In the genomic region with DNA sequence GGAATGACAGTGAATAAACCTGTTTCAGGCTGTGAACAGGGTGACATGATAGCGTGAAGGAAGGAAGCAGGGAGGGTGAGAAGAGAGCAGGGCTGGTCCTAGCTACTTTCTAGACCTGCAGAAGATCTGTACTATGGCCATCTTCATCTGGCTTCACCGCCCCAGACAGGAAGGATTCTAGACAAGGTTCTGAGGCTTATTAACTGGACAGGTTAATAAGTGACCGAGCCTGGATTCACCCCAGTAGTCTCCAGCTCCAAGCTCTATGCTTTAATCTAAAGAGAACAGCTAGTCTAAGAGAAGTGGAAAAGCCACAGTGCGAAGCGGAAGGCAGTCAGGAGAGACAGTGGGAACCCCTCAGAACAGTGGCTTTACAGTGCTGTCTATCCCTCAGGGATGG, we compare ENCODE assay signal across 21 mouse cellular contexts. TPM values are rescaled to one million over a fixed set of nuclear protein-coding genes. Genes with fewer than 3 reads are reported as not detected.
DNase-seq lines count a peak whose midpoint lies in the region; ATAC-seq lines count a peak whose summit lies in the region.
"Had no signal": no experiment of that assay in that cellular context is flagged by ENCODE, and none has a peak within 500 bp of the region (broad histone marks: within the 10 kb centered on the region; RNA-seq: fewer than 3 reads in every experiment).

No protein-coding gene starts in this region.

- no peak overlapping the region for H3K4me2 ChIP-seq in liver, embryonic 12.5 days
- H3K4me2 ChIP-seq in kidney, embryonic 14.5 days (replicated peaks; ENCODE audit: low read depth, low read length), result no peak overlapping the region
- H3K4me2 ChIP-seq: embryonic facial prominence, embryonic 12.5 days; hindbrain, embryonic 14.5 days; limb, embryonic 13.5 days; midbrain, embryonic 13.5 days had no signal

- 68% methylated on average over 5 of the region's 5 CpGs for WGBS in liver, embryonic 12.5 days (ENCODE audit: insufficient replicate concordance)
- 71% methylated on average over 5 of the region's 5 CpGs for WGBS in kidney, embryonic 14.5 days

- no peaks in the 10 kb centered on the region for H3K27me3 ChIP-seq in liver, embryonic 12.5 days (replicated peaks)
- no peaks in the 10 kb centered on the region for H3K27me3 ChIP-seq in kidney, embryonic 14.5 days (ENCODE audit: control insufficient read depth, insufficient read depth, low read length)
- H3K27me3 ChIP-seq: embryonic facial prominence, embryonic 12.5 days; limb, embryonic 13.5 days; megakaryocyte, embryonic 14.5 days; midbrain, embryonic 13.5 days had no signal

- no peaks in the 10 kb centered on the region for H3K9me3 ChIP-seq in liver, embryonic 12.5 days (replicated peaks)
- no peaks in the 10 kb centered on the region for H3K9me3 ChIP-seq in kidney, embryonic 14.5 days (ENCODE audit: control insufficient read depth, low read length)
- H3K9me3 ChIP-seq: embryonic facial prominence, embryonic 12.5 days; limb, embryonic 13.5 days; megakaryocyte, embryonic 14.5 days; midbrain, embryonic 13.5 days had no signal

- 0 out of 2 replicates have a peak overlapping the region, but pooled peaks have one; percentile 25 for H3K27ac ChIP-seq in liver, embryonic 12.5 days
- peak overlapping the region; percentile 18; the same call in 1 of the 2 replicates for H3K27ac ChIP-seq in kidney, embryonic 14.5 days (ENCODE audit: low read depth, low read length)
- H3K27ac ChIP-seq: embryonic facial prominence, embryonic 12.5 days; hindbrain, embryonic 14.5 days; limb, embryonic 13.5 days; midbrain, embryonic 13.5 days had no signal

- no peak overlapping the region for H3K9ac ChIP-seq in liver, embryonic 12.5 days
- no peak overlapping the region for H3K9ac ChIP-seq in kidney, embryonic 14.5 days (ENCODE audit: low read depth, low read length)
- H3K9ac ChIP-seq: embryonic facial prominence, embryonic 12.5 days; forebrain, postnatal 0 days; hindbrain, embryonic 14.5 days; limb, embryonic 13.5 days; midbrain, embryonic 13.5 days had no signal

- peaks cover 40% of the 10 kb centered on the region for H3K4me1 ChIP-seq in liver, embryonic 12.5 days
- peaks cover 43% of the 10 kb centered on the region for H3K4me1 ChIP-seq in kidney, embryonic 14.5 days (ENCODE audit: control insufficient read depth, insufficient read depth, low read length)

- no peak for DNase-seq in liver
- peak; percentile 74 to 81 for DNase-seq in kidney, postnatal 25 days
- no peak for DNase-seq in thymus, adult 18-20 months
- DNase-seq: adrenal gland, adult 8-10 months; cerebellum, adult 18-20 months; cerebellum, postnatal 14 days; forebrain, postnatal 0 days; heart, postnatal 36 days; layer of hippocampus, postnatal 36 days; lung, adult 2 months; lung, postnatal 14 days; spleen, adult 18-20 months had no signal

- ATAC-seq in liver, embryonic 12.5 days, result no peak
- no peak for ATAC-seq in kidney, embryonic 14.5 days (ENCODE audit: low FRiP score, low TSS enrichment)
- no peak for ATAC-seq in frontal cortex, adult (ENCODE audit: low TSS enrichment)
- no peak for ATAC-seq in megakaryocyte, adult 5-6 weeks (ENCODE audit: poor library complexity, severe bottlenecking)
- ATAC-seq: forebrain, postnatal 0 days; midbrain, embryonic 13.5 days had no signal

- 0 out of 2 replicates have a peak, but pooled peaks cover 2% of the 10 kb centered on the region for H3K36me3 ChIP-seq in liver, embryonic 12.5 days
- peaks cover 4% of the 10 kb centered on the region; the same call in 1 of the 2 replicates for H3K36me3 ChIP-seq in kidney, embryonic 14.5 days (ENCODE audit: control insufficient read depth, insufficient read depth, low read length)
- H3K36me3 ChIP-seq: embryonic facial prominence, embryonic 12.5 days had no signal

- H3K4me3 ChIP-seq in liver, embryonic 12.5 days, result no peak overlapping the region
- H3K4me3 ChIP-seq in kidney, embryonic 14.5 days (ENCODE audit: low read length), result no peak overlapping the region
- H3K4me3 ChIP-seq: embryonic facial prominence, embryonic 12.5 days; limb, embryonic 13.5 days; megakaryocyte, embryonic 14.5 days; midbrain, embryonic 13.5 days had no signal

RNA-seq across cellular contexts. Expression of gene Dnmt3a, which starts 28.1 kb away (rescaled TPM):
- polyA plus RNA-seq in liver, embryonic 12.5 days (2016; fragmentation: Nextera tagmentation; extraction: Ambion mirVana), result 57.9 and 58.7 TPM in 2 replicates
- 59.9 and 87.9 TPM in 2 replicates for polyA plus RNA-seq in kidney, embryonic 14.5 days (2014; fragmentation: Nextera tagmentation; extraction: Ambion mirVana)
- 3.5 and 5.5 TPM in 2 replicates for total RNA-seq in megakaryocyte, adult 5-6 weeks (2015)
- total RNA-seq in megakaryocyte, adult 5-6 weeks (2017), result 5.3 and 13.8 TPM in 2 replicates

Comparison
In these comparisons a context has a peak if more than half of its experiments do, and no peak if none do; other contexts are left out.
1. DNase-seq: peak in kidney, postnatal 25 days (2 of 2); none in liver (single experiment) and thymus, adult 18-20 months (0 of 2).